Mouse (Mus musculus): ENCODE results near the gene Slc36a3. TPM values are rescaled to one million over a fixed set of nuclear protein-coding genes. Genes with fewer than 3 reads are reported as not detected.
"Not testable (repeated sequence)": the region's sequence is repeated elsewhere in the genome, so short reads cannot be mapped to it uniquely, and the experiment has no call there.

Slc36a3 gene
- polyA plus RNA-seq, 1 experiment from 2014 or later: not detected

DNA sequence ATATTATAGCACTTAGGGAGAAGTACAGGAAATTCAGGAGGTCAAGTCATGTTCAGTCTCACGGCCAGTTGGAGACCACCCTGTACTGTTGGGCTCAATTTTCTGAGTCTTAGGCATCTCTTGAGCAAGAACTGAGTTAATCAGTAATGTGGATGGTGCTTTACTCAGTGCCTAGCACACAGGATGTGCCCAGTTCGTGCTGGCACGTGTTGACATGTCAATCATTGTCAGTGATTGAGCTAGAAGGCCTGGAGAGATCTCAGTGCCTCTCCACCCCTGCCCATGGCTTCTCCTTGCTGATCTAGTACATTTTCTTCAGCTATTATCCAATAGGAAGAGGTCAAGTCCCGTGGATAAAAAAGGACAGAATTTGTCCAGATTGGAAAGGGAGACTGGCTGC is 46.1 kb downstream of the Slc36a3 start:
- 81% methylated on average over 4 of the region's 4 CpGs for WGBS
- ATAC-seq (replicated peaks; ENCODE audit: insufficient number of reproducible peaks, insufficient read depth, low FRiP score, low read depth): no peak

GRCm38 (mm10) chr11:55103229-55103628 is 48.3 kb downstream of the Slc36a3 start:
- Histone ChIP-seq H3K27me3 (no peaks in the 10 kb centered on the region), H3K9me3 (replicated peaks) (no peaks in the 10 kb centered on the region), H3K4me2 (no peak overlapping the region), H3K9ac (no peak overlapping the region), H3K27ac (no peak overlapping the region), H3K36me3 (no peaks in the 10 kb centered on the region), H3K4me1 (replicated peaks) (peaks cover 7% of the 10 kb centered on the region), H3K4me3 (no peak overlapping the region)
- no peak for ATAC-seq (replicated peaks; ENCODE audit: insufficient number of reproducible peaks, insufficient read depth, low FRiP score, low read depth)
- 81% methylated on average over 3 of the region's 3 CpGs for WGBS

More for the DNA sequence above, 46.1 kb downstream of the Slc36a3 start:
- Histone ChIP-seq H3K9ac (no peak overlapping the region), H3K27ac (no peak overlapping the region), H3K36me3 (no peaks in the 10 kb centered on the region), H3K4me3 (no peak overlapping the region), H3K4me1 (replicated peaks) (peaks cover 6% of the 10 kb centered on the region), H3K4me2 (no peak overlapping the region), H3K27me3 (no peaks in the 10 kb centered on the region), H3K9me3 (replicated peaks) (no peaks in the 10 kb centered on the region)

- Histone ChIP-seq H3K4me1 (replicated peaks) (peaks cover 13% of the 10 kb centered on the region), H3K27ac (no peak overlapping the region), H3K36me3 (no peaks in the 10 kb centered on the region), H3K9me3 (replicated peaks) (no peaks in the 10 kb centered on the region), H3K9ac (no peak overlapping the region), H3K4me3 (no peak overlapping the region), H3K4me2 (no peak overlapping the region), H3K27me3 (no peaks in the 10 kb centered on the region)
- WGBS: 85% methylated on average over 3 of the region's 3 CpGs
- ATAC-seq (replicated peaks; ENCODE audit: insufficient number of reproducible peaks, insufficient read depth, low FRiP score, low read depth): no peak
Measured at GRCm38 (mm10) chr11:55102015-55102414, 49.5 kb downstream of the Slc36a3 start.

DNA sequence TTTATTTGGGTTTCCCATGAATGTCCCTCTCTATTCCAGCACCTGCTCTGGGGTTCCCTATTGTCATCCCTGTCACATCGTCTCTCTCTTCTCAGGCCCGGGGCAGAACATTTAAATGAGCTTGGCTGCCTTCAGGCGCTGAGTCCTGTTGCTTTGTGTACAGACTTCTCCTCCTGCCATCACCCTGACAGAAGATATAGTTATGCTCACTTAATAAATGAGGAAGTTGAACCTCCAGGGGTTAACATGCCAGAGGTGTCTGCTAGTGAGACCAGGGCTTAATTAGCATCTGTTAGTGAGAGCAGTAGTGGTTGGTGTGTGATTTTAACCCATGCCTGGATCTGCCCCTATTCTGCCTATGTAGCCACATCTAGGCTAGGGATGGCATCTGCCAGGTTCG is 51.6 kb downstream of the Slc36a3 start:
- H3K9me3 ChIP-seq (replicated peaks): no peaks in the 10 kb centered on the region
- no peak overlapping the region for H3K27ac ChIP-seq
- H3K9ac ChIP-seq: no peak overlapping the region
- H3K36me3 ChIP-seq: no peaks in the 10 kb centered on the region
- H3K4me1 ChIP-seq (replicated peaks): peaks cover 18% of the 10 kb centered on the region
- H3K4me2 ChIP-seq: no peak overlapping the region
- 59% methylated on average over 4 of the region's 4 CpGs for WGBS
- no peaks in the 10 kb centered on the region for H3K27me3 ChIP-seq
- no peak for ATAC-seq (replicated peaks; ENCODE audit: insufficient number of reproducible peaks, insufficient read depth, low FRiP score, low read depth)
- no peak overlapping the region for H3K4me3 ChIP-seq

- no peak for ATAC-seq (replicated peaks; ENCODE audit: insufficient number of reproducible peaks, insufficient read depth, low FRiP score, low read depth)
- no peaks in the 10 kb centered on the region for H3K36me3 ChIP-seq
- peak overlapping the region; percentile 92 for H3K4me2 ChIP-seq
- peak overlapping the region; percentile 65 for H3K4me3 ChIP-seq
- H3K27ac ChIP-seq: no peak overlapping the region
- 86% methylated on average over 8 of the region's 8 CpGs for WGBS
- no peaks in the 10 kb centered on the region for H3K27me3 ChIP-seq
- H3K9ac ChIP-seq: no peak overlapping the region
- H3K4me1 ChIP-seq (replicated peaks): peaks cover 18% of the 10 kb centered on the region
- no peaks in the 10 kb centered on the region for H3K9me3 ChIP-seq (replicated peaks)
Measured at GRCm38 (mm10) chr11:55099019-55099771, 52.3 kb downstream of the Slc36a3 start.

DNA sequence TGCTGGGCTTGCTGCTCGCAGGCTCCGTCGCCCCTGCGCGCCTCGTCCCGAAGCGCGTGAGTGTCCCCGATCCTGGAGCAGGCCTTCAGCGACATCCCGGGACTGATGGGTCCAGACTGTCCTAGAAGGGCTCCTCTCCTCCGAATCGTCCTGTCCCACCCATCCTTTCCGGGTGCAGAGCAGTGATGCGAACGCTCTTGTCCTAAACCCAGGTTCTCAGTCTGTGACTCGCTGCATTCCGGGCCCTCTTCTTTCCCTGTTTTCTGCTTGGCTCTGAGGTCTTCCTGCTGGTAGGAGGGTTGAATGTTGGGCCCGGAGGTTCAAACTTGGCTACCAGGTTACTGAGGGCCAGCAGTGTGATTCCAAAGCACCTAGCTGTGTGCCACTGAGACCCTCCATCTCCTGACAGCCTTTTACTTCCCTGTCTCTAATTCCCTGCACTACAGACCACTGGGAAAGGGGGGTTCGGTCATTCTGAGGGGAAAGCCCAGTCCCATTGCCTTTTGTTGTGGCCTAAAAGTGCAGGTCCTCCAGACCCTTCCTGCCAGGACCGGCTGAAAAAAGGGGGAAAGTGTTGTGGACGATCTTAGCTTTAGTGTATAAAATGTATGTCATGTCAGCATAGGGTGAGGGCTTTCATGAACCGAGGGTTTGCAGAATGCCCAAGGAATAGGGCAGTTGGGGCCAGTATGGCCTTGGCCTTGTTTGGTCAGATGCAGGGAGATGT is 53.2 kb downstream of the Slc36a3 start:
- peak overlapping the region; percentile 72 for H3K9ac ChIP-seq
- no peaks in the 10 kb centered on the region for H3K27me3 ChIP-seq
- H3K4me3 ChIP-seq: peak overlapping the region; percentile 65
- peak overlapping the region; percentile 83 for H3K27ac ChIP-seq
- H3K4me1 ChIP-seq (replicated peaks): peaks cover 18% of the 10 kb centered on the region
- ATAC-seq (replicated peaks; ENCODE audit: insufficient number of reproducible peaks, insufficient read depth, low FRiP score, low read depth): no peak
- 14% methylated on average over 24 of the region's 24 CpGs for WGBS
- no peaks in the 10 kb centered on the region for H3K9me3 ChIP-seq (replicated peaks)
- no peaks in the 10 kb centered on the region for H3K36me3 ChIP-seq
- H3K4me2 ChIP-seq: peak overlapping the region; percentile 92

DNA sequence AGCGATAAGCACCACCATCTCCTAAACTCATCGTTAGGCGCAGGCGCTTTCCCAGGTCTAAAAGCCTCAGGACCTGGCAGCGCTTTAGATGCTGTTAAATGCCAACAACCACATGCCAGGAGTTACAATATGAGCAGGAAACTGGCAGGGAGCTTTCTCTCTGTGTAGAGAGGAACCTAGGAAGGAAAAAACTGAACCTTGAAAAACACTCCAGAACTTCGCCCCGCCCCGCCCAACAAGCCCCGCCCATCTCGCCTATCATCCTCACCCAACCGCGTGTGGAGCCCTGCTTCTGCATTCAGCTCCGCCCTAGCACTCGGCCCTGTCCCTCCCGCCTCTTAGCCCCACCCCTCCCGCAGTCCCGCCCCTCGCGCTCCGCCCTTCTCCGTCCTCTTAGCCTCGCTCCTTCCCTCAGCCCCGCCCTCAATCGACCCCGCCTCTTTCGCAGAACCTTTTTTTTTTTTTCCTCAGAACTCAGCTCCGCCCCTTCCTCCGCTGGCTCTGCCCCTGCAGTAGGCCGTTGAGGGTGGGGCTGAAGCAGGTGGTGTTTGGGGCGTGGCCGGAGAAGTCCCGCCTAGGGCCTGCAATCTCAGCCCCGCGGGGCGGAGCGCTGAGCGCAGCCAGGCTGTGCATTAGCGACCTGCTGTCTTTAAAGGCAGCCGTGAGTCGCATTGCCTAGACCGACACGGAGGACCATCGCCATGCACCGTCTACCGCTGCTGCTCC is 53.9 kb downstream of the Slc36a3 start, which contains the start of gene Gm2a:
TSS of gene Gm2a (plus strand) at position 653 of the 726 bp plus-strand sequence.
- H3K4me2 ChIP-seq: peak within 1 kb of the TSS; percentile 92
- H3K9me3 ChIP-seq (replicated peaks): no peaks in the 10 kb centered on the region
- peak within 1 kb of the TSS; percentile 65 for H3K4me3 ChIP-seq
- H3K9ac ChIP-seq: peak within 1 kb of the TSS; percentile 72
- under 1% methylated on average over 45 of the region's 45 CpGs for WGBS
- ATAC-seq (replicated peaks; ENCODE audit: insufficient number of reproducible peaks, insufficient read depth, low FRiP score, low read depth): peak; percentile 97
- no peaks in the 10 kb centered on the region for H3K36me3 ChIP-seq
- H3K27ac ChIP-seq: peak within 1 kb of the TSS; percentile 87
- peaks cover 18% of the 10 kb centered on the region for H3K4me1 ChIP-seq (replicated peaks)
- H3K27me3 ChIP-seq: no peaks in the 10 kb centered on the region

DNA sequence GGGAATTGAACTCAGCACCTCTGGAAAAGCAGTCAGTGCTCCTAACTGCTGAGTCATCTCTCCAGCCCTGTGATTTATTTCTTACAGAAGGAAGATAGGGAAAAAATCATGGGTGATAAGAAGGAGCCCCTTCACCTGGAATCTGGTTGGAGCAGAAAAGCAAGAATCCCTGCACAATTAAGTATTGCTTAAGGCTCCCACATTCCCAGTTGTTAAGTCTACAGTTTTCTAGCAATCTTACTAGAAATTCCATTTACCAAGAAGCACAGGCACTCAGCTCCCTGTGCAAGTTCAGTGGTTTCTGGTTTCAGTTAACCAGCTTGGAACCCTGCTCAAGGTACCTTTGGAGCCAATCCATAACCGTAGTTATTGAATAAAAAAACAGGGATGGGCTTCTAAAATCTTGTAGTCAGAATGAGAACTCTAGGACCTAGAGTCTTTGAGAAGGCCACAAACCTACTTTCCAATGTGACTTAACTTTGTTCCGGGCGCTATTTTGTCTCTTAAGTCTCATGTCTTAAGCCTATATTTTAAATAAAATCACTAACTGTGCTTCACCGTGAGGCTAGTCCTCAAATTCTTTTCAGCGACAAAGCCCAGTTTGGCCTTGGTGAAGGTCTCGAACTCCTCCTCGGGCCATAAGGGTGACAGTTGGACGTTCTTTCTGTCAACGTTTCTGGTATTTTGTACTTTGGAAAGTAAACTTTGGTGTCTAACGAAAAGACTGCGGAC is 54.6 kb downstream of the Slc36a3 start:
- Histone ChIP-seq H3K9ac (peak overlapping the region; percentile 46; the same call in 1 of the 2 replicates), H3K36me3 (no peaks in the 10 kb centered on the region), H3K27ac (peak overlapping the region; percentile 87), H3K9me3 (replicated peaks) (no peaks in the 10 kb centered on the region), H3K4me2 (peak overlapping the region; percentile 92), H3K4me3 (peak overlapping the region; percentile 65), H3K4me1 (replicated peaks) (peaks cover 18% of the 10 kb centered on the region), H3K27me3 (no peaks in the 10 kb centered on the region)
- ATAC-seq (replicated peaks; ENCODE audit: insufficient number of reproducible peaks, insufficient read depth, low FRiP score, low read depth): no peak
- 27% methylated on average over 11 of the region's 11 CpGs for WGBS

DNA sequence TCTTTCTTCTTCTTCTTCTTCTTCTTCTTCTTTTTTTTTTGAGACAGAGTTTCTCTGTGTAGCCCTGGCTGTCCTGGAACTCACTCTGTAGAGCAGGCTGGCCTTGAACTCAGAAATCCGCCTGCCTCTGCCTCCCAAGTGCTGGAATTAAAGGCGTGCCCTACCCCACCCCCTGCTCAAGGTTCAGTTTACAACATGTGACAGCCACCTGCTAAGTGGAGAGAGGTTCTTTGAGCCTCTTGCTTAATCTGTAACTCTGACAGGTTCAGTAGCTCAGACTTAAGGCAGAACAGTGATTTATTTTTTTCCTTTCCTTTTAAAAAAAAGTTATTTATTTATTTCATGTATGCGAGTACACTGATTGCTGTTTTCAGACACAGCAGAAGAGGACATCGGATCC is 55.2 kb downstream of the Slc36a3 start:
- H3K9ac ChIP-seq; H3K9me3 ChIP-seq (replicated peaks); H3K4me3 ChIP-seq; ATAC-seq (replicated peaks; ENCODE audit: insufficient number of reproducible peaks, insufficient read depth, low FRiP score, low read depth); H3K27ac ChIP-seq; H3K27me3 ChIP-seq; H3K36me3 ChIP-seq; H3K4me2 ChIP-seq: not testable (repeated sequence)
- peaks cover 18% of the 10 kb centered on the region for H3K4me1 ChIP-seq (replicated peaks)
- 84% methylated on average over 4 of the region's 4 CpGs for WGBS

GRCm38 (mm10) chr11:55093096-55093495 is 58.4 kb downstream of the Slc36a3 start:
- no peak overlapping the region for H3K27ac ChIP-seq
- no peak overlapping the region for H3K4me2 ChIP-seq
- no peaks in the 10 kb centered on the region for H3K9me3 ChIP-seq (replicated peaks)
- no peaks in the 10 kb centered on the region for H3K36me3 ChIP-seq
- ATAC-seq (replicated peaks; ENCODE audit: insufficient number of reproducible peaks, insufficient read depth, low FRiP score, low read depth): no peak
- WGBS: 79% methylated on average over 7 of the region's 7 CpGs
- H3K4me1 ChIP-seq (replicated peaks): peaks cover 10% of the 10 kb centered on the region
- no peaks in the 10 kb centered on the region for H3K27me3 ChIP-seq
- H3K4me3 ChIP-seq: no peak overlapping the region
- H3K9ac ChIP-seq: no peak overlapping the region

DNA sequence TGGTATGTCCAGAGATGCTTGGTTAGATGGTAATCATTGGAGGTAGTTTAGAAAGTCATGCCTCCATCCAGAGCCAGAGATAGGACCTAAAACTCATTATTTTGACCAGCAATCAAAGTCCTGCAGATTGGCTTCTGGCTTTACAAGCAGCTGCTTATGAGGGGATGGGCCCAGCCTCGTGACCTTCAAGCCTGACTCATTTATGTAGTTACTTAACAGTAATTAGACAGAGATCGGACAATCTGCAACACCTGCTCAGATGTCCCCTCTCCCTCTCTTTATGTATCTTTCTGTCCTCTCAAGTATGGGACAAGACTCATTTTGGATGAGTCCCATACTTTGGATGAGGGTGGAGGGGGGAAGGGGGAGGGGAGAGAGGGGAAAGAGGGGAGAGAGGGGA is 61.6 kb downstream of the Slc36a3 start:
- ATAC-seq (replicated peaks; ENCODE audit: insufficient number of reproducible peaks, insufficient read depth, low FRiP score, low read depth): no peak
- 84% methylated on average over 2 of the region's 2 CpGs for WGBS
- Histone ChIP-seq H3K4me1 (replicated peaks) (peaks cover 9% of the 10 kb centered on the region), H3K4me2 (no peak overlapping the region), H3K4me3 (no peak overlapping the region), H3K27me3 (no peaks in the 10 kb centered on the region), H3K36me3 (no peaks in the 10 kb centered on the region), H3K27ac (no peak overlapping the region), H3K9ac (no peak overlapping the region), H3K9me3 (replicated peaks) (no peaks in the 10 kb centered on the region)
